Mouse (Mus musculus) kidney, embryonic 14.5 days (tissue): ENCODE data around the gene Ehd4. TPM values are rescaled to one million over a fixed set of nuclear protein-coding genes. Genes with fewer than 3 reads are reported as not detected.
A peak's percentile ranks its signal among the peaks of the same experiment; 100 is the strongest.

Experiments used
- ATAC-seq: fragments of 200-750 bp; cut with Nextera tagmentation; 2 replicates; pipeline ENCODE4 v1.8.0; 2017; ENCODE audit warnings: moderate number of reproducible peaks, mild to moderate bottlenecking, moderate TSS enrichment, moderate library complexity; ENCODE audit not compliant: low FRiP score, low TSS enrichment
- H3K27ac ChIP-seq: fragments of 300-500 bp; sonication (generic); 2 replicates; pipeline ENCODE4 v1.5.1; 2014; ENCODE audit warnings: low read depth, mild to moderate bottlenecking, low read length, moderate library complexity, mixed read lengths
- H3K27me3 ChIP-seq: fragments of 300-500 bp; sonication (generic); 2 replicates; pipeline ENCODE4 v1.6.1; 2014; ENCODE audit warnings: mild to moderate bottlenecking, low read length; ENCODE audit not compliant: control insufficient read depth, insufficient read depth
- H3K36me3 ChIP-seq: fragments of 300-500 bp; sonication (generic); 2 replicates; pipeline ENCODE4 v1.6.1; 2014; ENCODE audit warnings: low read length, mixed read lengths; ENCODE audit not compliant: control insufficient read depth, insufficient read depth
- H3K4me1 ChIP-seq: fragments of 300-500 bp; sonication (generic); 2 replicates; pipeline ENCODE4 v1.6.1; 2014; ENCODE audit warnings: low read length, mixed read lengths; ENCODE audit not compliant: control insufficient read depth, insufficient read depth
- H3K4me2 ChIP-seq: fragments of 300-500 bp; sonication (generic); replicated peaks from 2 replicates; pipeline ENCODE4 v1.6.1; 2014; ENCODE audit warnings: low read depth, mild to moderate bottlenecking, low read length
- H3K4me3 ChIP-seq: fragments of 300-500 bp; sonication (generic); 2 replicates; pipeline ENCODE4 v1.5.1; 2014; ENCODE audit warnings: mild to moderate bottlenecking, low read length
- H3K9ac ChIP-seq: fragments of 300-500 bp; sonication (generic); 2 replicates; pipeline ENCODE4 v1.6.1; 2014; ENCODE audit warnings: low read depth, mild to moderate bottlenecking, low read length, moderate library complexity
- H3K9me3 ChIP-seq: fragments of 300-500 bp; sonication (generic); 2 replicates; pipeline ENCODE4 v1.6.1; 2016; ENCODE audit warnings: low read length; ENCODE audit not compliant: control insufficient read depth
- WGBS: fragments of 180-500 bp; shearing (Covaris S2); extraction: QIAGEN DNeasy Blood & Tissue Kit; methylation state at CpG from one replicate; pipeline ENCODE4 v1.1.7; 2014; 5-methylcytosine and 5-hydroxymethylcytosine counted together
- polyA plus RNA-seq: library from polyadenylated mRNA; unstranded; fragments of >200 nt; fragmentation: Nextera tagmentation; extraction: Ambion mirVana; gene quantifications from 2 replicates; pipeline ENCODE4 v1.2.1, GENCODE M21; 2014

The Ehd4 gene
- polyA plus RNA-seq: 20.1 and 31.8 TPM in 2 replicates

DNA sequence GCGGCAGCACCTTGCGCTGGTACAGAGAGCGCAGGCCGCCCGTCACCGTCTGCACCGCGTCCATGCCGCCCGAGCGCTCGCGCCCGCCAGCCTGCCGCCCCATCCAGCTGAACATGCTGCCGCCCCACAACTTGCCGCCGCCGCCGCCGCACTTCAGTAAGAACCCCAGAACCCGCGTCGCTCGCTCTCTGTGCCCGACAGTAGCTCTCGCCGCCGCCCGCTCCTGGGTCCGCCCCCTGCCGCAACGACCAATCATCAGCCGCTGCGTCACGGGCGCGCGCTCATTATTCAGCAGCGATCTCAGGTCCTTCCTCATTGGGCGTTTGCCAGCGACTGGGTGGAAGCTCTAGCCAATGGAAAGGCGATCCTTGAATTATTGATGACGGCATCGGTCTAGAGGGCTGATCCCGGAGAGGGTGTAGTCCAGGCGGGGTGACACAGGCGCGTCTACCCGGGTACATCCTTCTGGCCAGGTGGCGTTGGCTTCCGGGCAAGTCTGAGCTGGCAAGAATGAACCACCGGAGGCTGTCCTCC lies at the start of gene Ehd4:
Ehd4 (minus strand) TSS at position 246 of the 534 bp plus-strand sequence.
- Histone ChIP-seq H3K4me1 (no peaks in the 10 kb centered on the region), H3K27ac (peak within 1 kb of the TSS; percentile 37; the same call in 1 of the 2 replicates), H3K4me3 (peak within 1 kb of the TSS; percentile 64), H3K36me3 (no peaks in the 10 kb centered on the region), H3K9ac (peak within 1 kb of the TSS; percentile 66), H3K27me3 (no peaks in the 10 kb centered on the region), H3K4me2 (peak within 1 kb of the TSS; percentile 93), H3K9me3 (peaks cover 2% of the 10 kb centered on the region; the same call in 1 of the 2 replicates)
- WGBS: under 1% methylated on average over 53 of the region's 53 CpGs
- ATAC-seq: peak; percentile 95

DNA sequence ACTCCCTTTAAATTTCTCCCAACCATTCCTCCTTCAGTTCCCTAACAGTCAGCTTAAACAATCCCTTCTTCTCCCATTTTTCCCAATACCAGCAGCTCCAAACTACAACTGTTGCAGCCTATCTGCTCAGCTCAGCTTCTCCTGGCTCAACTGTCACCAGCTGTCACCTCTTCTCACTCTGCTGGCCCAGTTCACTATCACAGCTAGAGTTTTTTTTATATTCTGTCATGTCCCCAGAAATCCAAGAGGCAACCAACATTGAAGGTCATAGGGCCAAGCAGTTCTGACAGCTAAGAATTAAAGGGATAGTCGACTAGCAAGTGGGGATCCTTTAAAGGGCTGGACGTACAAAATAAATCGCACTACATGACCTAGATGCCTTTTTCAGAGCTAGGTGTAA lies 49.3 kb upstream of the Ehd4 start:
- Histone ChIP-seq H3K9ac (no peak overlapping the region), H3K27me3 (no peaks in the 10 kb centered on the region), H3K4me2 (no peak overlapping the region), H3K4me1 (no peaks in the 10 kb centered on the region), H3K9me3 (no peaks in the 10 kb centered on the region), H3K27ac (no peak overlapping the region), H3K36me3 (no peaks in the 10 kb centered on the region), H3K4me3 (no peak overlapping the region)
- WGBS: 55% methylated on average over 3 of the region's 3 CpGs
- no peak for ATAC-seq

DNA sequence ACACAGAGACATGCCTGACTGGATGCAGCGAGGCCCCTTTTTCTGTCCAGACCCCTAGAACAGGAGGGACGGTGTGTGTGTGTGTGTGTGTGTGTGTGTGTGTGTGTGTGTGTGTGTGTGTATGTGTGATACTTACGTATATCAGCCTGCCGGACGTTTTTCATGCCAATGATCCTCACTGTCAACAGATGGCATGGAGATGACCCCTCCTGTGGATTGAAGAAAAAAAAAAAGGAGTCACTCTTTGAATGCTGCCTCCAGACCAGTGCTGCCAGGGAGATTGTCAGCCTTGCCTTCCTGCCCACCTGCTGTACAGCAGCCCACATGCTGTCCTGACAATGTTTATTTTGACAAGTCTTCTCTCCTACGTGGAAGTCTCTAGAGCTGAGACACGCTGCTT lies 45.7 kb upstream of the Ehd4 start:
- H3K9ac ChIP-seq: no peak overlapping the region
- H3K4me1 ChIP-seq: no peaks in the 10 kb centered on the region
- no peaks in the 10 kb centered on the region for H3K36me3 ChIP-seq
- H3K4me2 ChIP-seq: no peak overlapping the region
- H3K9me3 ChIP-seq: no peaks in the 10 kb centered on the region
- ATAC-seq: no peak
- no peaks in the 10 kb centered on the region for H3K27me3 ChIP-seq
- H3K4me3 ChIP-seq: no peak overlapping the region
- no peak overlapping the region for H3K27ac ChIP-seq
- WGBS: 72% methylated on average over 7 of the region's 7 CpGs

DNA sequence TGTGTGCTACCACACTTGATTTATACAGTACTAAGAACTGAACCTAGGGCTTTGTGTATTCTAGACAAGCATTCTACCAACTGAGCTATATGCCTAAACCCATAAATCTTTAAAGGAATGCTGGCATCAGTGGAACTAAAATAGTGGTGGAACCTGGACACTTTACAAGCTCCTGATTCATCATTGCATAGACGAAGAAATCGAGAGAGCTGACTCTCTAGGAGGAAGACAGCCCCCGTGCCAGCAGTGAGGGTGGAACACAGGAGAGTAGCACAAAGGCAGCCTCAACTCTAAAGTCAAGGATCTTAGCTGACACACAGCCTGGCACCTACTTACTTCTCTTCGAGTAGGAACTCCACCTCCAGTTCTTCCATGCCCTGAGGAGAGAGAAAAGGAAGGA lies 33.8 kb upstream of the Ehd4 start:
- Histone ChIP-seq H3K36me3 (no peaks in the 10 kb centered on the region), H3K4me1 (no peaks in the 10 kb centered on the region), H3K9ac (no peak overlapping the region), H3K4me3 (no peak overlapping the region), H3K27me3 (no peaks in the 10 kb centered on the region), H3K9me3 (no peaks in the 10 kb centered on the region), H3K4me2 (no peak overlapping the region), H3K27ac (no peak overlapping the region)
- no peak for ATAC-seq
- 79% methylated on average over 4 of the region's 4 CpGs for WGBS

DNA sequence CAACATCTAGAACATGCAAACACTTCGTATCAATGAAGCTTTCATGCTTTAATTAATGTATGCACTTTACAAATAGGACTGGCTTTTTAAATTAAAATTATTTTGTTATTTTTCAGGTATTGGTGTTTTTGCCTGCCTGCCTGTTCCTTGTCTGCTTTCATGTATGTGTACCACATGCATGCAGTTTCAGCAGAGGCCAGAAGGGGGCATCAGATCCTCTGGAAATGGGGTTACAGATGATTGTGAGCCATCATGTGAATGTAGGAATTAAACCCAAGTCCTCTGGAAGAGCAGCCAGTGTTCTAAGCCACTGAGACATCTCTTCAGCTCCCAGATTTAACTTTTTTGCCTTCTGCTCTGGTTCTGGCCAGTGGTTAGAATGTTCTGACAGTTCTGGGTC lies 33.2 kb upstream of the Ehd4 start:
- Histone ChIP-seq H3K4me1 (no peaks in the 10 kb centered on the region), H3K4me3 (no peak overlapping the region), H3K9me3 (no peaks in the 10 kb centered on the region), H3K27me3 (no peaks in the 10 kb centered on the region), H3K36me3 (no peaks in the 10 kb centered on the region), H3K9ac (no peak overlapping the region), H3K4me2 (no peak overlapping the region), H3K27ac (no peak overlapping the region)
- WGBS: 92% methylated on average over 1 of the region's 1 CpGs
- no peak for ATAC-seq

DNA sequence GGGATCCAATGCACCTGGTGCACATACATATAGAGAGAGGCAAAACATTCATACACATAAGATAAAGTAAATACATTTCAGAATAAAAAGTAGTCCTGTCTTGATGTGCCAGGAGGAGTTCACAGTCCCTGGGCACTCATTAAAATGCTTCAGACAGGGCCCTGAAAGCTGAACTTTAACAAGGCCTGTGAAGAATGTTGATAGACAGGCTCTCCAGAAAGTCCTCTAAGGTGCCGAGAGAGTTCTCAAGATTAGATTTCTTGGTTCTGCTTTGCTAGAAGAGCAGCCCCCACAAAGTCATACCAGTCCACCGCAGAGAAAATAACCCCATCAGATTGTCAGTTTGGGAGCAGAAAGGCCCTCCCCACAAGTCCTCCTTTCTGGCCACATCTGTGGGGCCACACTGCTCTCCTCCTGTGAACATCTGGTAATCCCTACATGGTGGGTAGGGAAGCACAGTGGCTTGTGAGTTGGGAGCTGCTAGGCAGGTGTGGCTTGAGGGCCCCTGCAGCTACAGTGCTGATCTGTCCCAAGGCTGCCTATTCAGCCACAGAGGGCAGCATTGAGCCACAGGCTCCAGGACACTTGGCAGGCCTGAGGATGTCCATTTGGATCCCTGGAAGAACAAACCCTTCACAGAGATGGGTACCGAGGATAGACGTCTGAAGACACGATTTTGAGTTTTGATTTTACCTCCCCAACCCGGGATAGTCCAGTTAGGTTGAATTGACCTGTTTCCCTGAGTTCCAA lies 31.3 kb upstream of the Ehd4 start:
- Histone ChIP-seq H3K27ac (no peak overlapping the region), H3K4me2 (no peak overlapping the region), H3K4me3 (no peak overlapping the region), H3K27me3 (no peaks in the 10 kb centered on the region), H3K4me1 (no peaks in the 10 kb centered on the region), H3K9ac (no peak overlapping the region), H3K36me3 (no peaks in the 10 kb centered on the region), H3K9me3 (no peaks in the 10 kb centered on the region)
- no peak for ATAC-seq
- WGBS: 76% methylated on average over 6 of the region's 6 CpGs

DNA sequence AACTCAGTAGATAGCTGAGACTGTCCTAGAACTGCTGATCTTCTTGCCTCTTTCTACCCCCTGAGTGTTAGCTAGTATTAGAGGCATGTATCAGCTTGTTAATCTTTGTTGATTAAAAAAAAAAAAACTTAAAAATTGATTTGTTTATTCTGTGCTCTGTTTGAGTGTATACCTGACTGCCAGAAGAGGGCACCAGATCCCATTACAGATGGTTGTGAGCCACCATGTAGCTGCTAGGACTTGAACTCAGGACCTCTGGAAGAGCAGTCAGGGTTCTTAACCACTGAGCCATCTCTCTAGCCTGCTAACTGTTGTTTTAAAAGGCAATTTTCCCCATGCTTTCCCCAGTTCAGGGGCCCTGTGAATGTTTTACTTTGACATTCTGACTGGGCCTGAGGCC lies 24.5 kb upstream of the Ehd4 start:
- ATAC-seq: no peak
- Histone ChIP-seq H3K9ac (no peak overlapping the region), H3K4me2 (no peak overlapping the region)

DNA sequence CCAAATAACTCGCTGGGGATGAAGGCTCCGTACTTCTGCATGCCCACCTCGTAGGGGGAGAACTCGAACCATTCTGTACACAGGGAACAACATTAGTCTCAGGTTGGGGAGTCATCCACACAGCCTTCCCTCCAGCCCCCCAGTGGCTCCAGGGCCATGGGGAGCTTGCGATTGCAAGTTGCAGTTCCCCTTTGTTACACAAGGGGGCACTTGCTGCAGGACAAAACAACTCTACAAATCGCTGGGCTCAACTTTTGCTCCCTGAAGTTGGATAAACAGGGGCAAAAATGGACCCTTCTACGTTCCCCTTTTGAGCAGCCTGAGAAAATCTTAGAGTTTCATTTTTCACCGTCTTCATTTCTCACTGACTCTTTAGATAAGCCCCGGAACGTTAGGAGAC lies 19.3 kb upstream of the Ehd4 start:
- no peaks in the 10 kb centered on the region for H3K9me3 ChIP-seq
- 17% methylated on average over 10 of the region's 10 CpGs for WGBS
- H3K4me1 ChIP-seq: no peaks in the 10 kb centered on the region
- no peak overlapping the region for H3K4me3 ChIP-seq
- no peaks in the 10 kb centered on the region for H3K36me3 ChIP-seq
- no peak for ATAC-seq
- H3K27me3 ChIP-seq: no peaks in the 10 kb centered on the region
- no peak overlapping the region for H3K27ac ChIP-seq
- no peak overlapping the region for H3K4me2 ChIP-seq
- no peak overlapping the region for H3K9ac ChIP-seq

More for the DNA sequence above, 24.5 kb upstream of the Ehd4 start:
- no peak overlapping the region for H3K4me3 ChIP-seq
- H3K9me3 ChIP-seq: no peaks in the 10 kb centered on the region
- H3K4me1 ChIP-seq: no peaks in the 10 kb centered on the region
- no peaks in the 10 kb centered on the region for H3K27me3 ChIP-seq
- H3K36me3 ChIP-seq: no peaks in the 10 kb centered on the region
- no peak overlapping the region for H3K27ac ChIP-seq

DNA sequence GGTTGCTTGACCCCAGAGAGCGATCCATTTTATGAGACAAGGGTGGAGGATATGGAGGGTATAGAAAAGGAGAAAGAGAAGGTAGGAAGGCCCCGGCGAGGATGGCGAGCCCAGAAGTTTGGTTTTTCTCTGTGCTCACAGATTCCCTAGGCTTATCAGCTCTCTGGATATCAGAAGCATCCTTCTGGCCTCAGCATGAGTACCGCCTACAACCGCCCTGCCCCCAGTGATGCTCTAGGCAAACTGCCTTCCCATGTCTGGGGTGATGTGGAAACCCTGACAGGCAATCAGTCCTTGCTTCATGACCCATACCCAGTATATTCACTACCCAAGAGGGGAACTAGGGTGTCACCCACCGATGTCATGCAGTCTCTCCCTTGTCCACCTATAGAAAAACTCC lies 17.0 kb upstream of the Ehd4 start:
- H3K9ac ChIP-seq: no peak overlapping the region
- H3K9me3 ChIP-seq: no peaks in the 10 kb centered on the region
- 89% methylated on average over 7 of the region's 7 CpGs for whole genome bisulfite sequencing
- H3K4me1 ChIP-seq: no peaks in the 10 kb centered on the region
- no peak overlapping the region for H3K4me2 ChIP-seq
- H3K27ac ChIP-seq: no peak overlapping the region
- no peaks in the 10 kb centered on the region for H3K36me3 ChIP-seq
- ATAC-seq: no peak
- no peak overlapping the region for H3K4me3 ChIP-seq
- no peaks in the 10 kb centered on the region for H3K27me3 ChIP-seq
